Mouse (Mus musculus) T-helper 1 cell (primary cell): ENCODE results near the gene Mynn.

Experiments
- in situ Hi-C: fragments of 300-600 bp; cut with MboI, MseI; formaldehyde crosslinking; loops from one replicate; pipeline ENCODE4 v1.15.1; 2025; ENCODE audit warnings: high pct_unique_total_duplicates

The Mynn gene

GRCm38 (mm10) chr3:30635629-30636028, 33.8 kb downstream of the Mynn start:
- in situ Hi-C loops = no loop called here

GRCm38 (mm10) chr3:30644207-30644606, 42.3 kb downstream of the Mynn start, which contains the start of gene Lrriq4:
TSS of gene Lrriq4 (plus strand) at chr3:30644507.
- in situ Hi-C loops = no loop called here

- in situ Hi-C loops = no loop called here
These were observed 44.9 kb downstream of the Mynn start for GRCm38 (mm10) chr3:30646761-30647160.

- in situ Hi-C loops = no loop called here
These were observed 45.7 kb downstream of the Mynn start, which contains the start of gene Lrrc34 for GRCm38 (mm10) chr3:30647440-30648090. TSS of gene Lrrc34 (minus strand) at chr3:30647869.

- in situ Hi-C loops = no loop called here
These were observed 46.6 kb downstream of the Mynn start for GRCm38 (mm10) chr3:30648466-30648865.

- in situ Hi-C loops = no loop called here
These were observed 48.4 kb downstream of the Mynn start for GRCm38 (mm10) chr3:30650062-30650841.

GRCm38 (mm10) chr3:30655937-30656336, 54.1 kb downstream of the Mynn start:
- in situ Hi-C loops = no loop called here

GRCm38 (mm10) chr3:30658486-30658885, 56.6 kb downstream of the Mynn start:
- in situ Hi-C loops = no loop called here
